Mouse (Mus musculus): ENCODE data around the gene Wdr89. TPM values are rescaled to one million over a fixed set of nuclear protein-coding genes. Genes with fewer than 3 reads are reported as not detected.
"Not testable (repeated sequence)": the region's sequence is repeated elsewhere in the genome, so short reads cannot be mapped to it uniquely, and the experiment has no call there.

Gene Wdr89
- polyA plus RNA-seq, 1 experiment from 2014 or later: 2.8 TPM

- no peak overlapping the region for H3K4me3 ChIP-seq (ENCODE audit: low read depth, low read length)
- peak overlapping the region; percentile 30 for H3K4me2 ChIP-seq (ENCODE audit: low read depth, low read length)
- H3K27ac ChIP-seq (ENCODE audit: low read length): no peak overlapping the region
- H3K9ac ChIP-seq (ENCODE audit: low read depth, low read length): no peak overlapping the region
- peaks cover 2% of the 10 kb centered on the region; the same call in 1 of the 2 replicates for H3K4me1 ChIP-seq (ENCODE audit: control insufficient read depth, low read depth, low read length)
- H3K27me3 ChIP-seq (ENCODE audit: control insufficient read depth, insufficient read depth, low read depth, low read length): no peaks in the 10 kb centered on the region
- H3K36me3 ChIP-seq (ENCODE audit: control insufficient read depth, insufficient read depth): no peaks in the 10 kb centered on the region
- H3K9me3 ChIP-seq (replicated peaks; ENCODE audit: control insufficient read depth, low read length): peaks cover 5% of the 10 kb centered on the region; the same call in 1 of the 2 replicates
- 38% methylated on average over 21 of the region's 21 CpGs for WGBS (ENCODE audit: insufficient replicate concordance)
- no peak for ATAC-seq (ENCODE audit: low read depth)
Observed at GRCm38 (mm10) chr12:75701173-75702083, 32.1 kb upstream of the Wdr89 start.

DNA sequence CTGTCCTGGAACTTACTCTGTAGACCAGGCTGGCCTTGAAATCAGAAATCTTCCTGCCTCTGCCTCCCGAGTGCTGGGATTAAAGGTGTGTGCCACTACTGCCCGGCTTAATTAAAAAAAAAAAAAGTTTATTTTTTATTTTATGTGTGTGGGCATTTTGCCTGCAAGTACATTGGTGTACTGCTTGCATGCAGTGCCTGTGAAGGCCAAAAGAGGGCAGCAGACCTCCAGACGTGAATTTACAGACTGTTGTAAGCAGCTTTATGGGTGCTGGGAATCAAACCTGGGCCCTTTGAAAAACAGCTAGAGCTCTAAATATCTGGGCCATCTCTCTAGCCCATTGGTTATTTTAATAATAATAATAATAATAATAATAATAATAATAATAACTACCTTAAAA is 29.4 kb upstream of the Wdr89 start:
- no peaks in the 10 kb centered on the region for H3K36me3 ChIP-seq (ENCODE audit: control insufficient read depth, insufficient read depth)
- 76% methylated on average over 3 of the region's 3 CpGs for WGBS (ENCODE audit: insufficient replicate concordance)

GRCm38 (mm10) chr12:75695845-75696244 is 26.5 kb upstream of the Wdr89 start:
- H3K4me1 ChIP-seq (ENCODE audit: control insufficient read depth, low read depth, low read length); H3K4me2 ChIP-seq (ENCODE audit: low read depth, low read length); H3K4me3 ChIP-seq (ENCODE audit: low read depth, low read length); H3K9ac ChIP-seq (ENCODE audit: low read depth, low read length); H3K9me3 ChIP-seq (replicated peaks; ENCODE audit: control insufficient read depth, low read length); H3K27me3 ChIP-seq (ENCODE audit: control insufficient read depth, insufficient read depth, low read depth, low read length); H3K27ac ChIP-seq (ENCODE audit: low read length); ATAC-seq (ENCODE audit: low read depth); H3K36me3 ChIP-seq (ENCODE audit: control insufficient read depth, insufficient read depth): not testable (repeated sequence)
- 60% methylated on average over 1 of the region's 1 CpGs for WGBS (ENCODE audit: insufficient replicate concordance)

More for the DNA sequence above, 29.4 kb upstream of the Wdr89 start:
- no peak overlapping the region for H3K27ac ChIP-seq (ENCODE audit: low read length)
- no peak overlapping the region for H3K9ac ChIP-seq (ENCODE audit: low read depth, low read length)
- no peak for ATAC-seq (ENCODE audit: low read depth)
- peaks cover 5% of the 10 kb centered on the region; the same call in 1 of the 2 replicates for H3K9me3 ChIP-seq (replicated peaks; ENCODE audit: control insufficient read depth, low read length)
- H3K4me3 ChIP-seq (ENCODE audit: low read depth, low read length): no peak overlapping the region
- H3K4me2 ChIP-seq (ENCODE audit: low read depth, low read length): no peak overlapping the region
- peaks cover 2% of the 10 kb centered on the region; the same call in 1 of the 2 replicates for H3K4me1 ChIP-seq (ENCODE audit: control insufficient read depth, low read depth, low read length)
- H3K27me3 ChIP-seq (ENCODE audit: control insufficient read depth, insufficient read depth, low read depth, low read length): no peaks in the 10 kb centered on the region

DNA sequence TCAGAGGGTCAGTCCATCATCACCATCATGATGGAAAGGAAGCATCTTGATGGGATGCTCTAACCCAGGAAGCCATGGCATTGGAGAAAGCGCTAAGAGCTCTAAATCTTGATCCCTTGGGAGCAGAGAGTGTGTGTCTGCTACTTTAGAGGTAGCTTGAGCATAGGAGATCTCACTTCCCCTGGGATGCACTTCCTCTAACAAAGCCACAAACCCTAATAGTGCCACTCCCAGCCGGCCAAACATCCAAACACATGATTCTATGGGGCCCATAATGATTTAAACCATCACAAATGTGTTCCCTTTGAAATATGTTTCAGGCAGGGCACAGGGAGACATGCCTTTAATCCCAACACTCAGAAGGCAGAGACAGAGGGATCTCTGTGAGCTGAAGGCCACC is 19.7 kb upstream of the Wdr89 start:
- no peaks in the 10 kb centered on the region for H3K36me3 ChIP-seq (ENCODE audit: control insufficient read depth, insufficient read depth)
- H3K27me3 ChIP-seq (ENCODE audit: control insufficient read depth, insufficient read depth, low read depth, low read length): no peaks in the 10 kb centered on the region
- no peak overlapping the region for H3K4me3 ChIP-seq (ENCODE audit: low read depth, low read length)
- H3K4me2 ChIP-seq (ENCODE audit: low read depth, low read length): no peak overlapping the region
- no peaks in the 10 kb centered on the region; the same call in 1 of the 2 replicates for H3K9me3 ChIP-seq (replicated peaks; ENCODE audit: control insufficient read depth, low read length)
- no peaks in the 10 kb centered on the region for H3K4me1 ChIP-seq (ENCODE audit: control insufficient read depth, low read depth, low read length)
- WGBS (ENCODE audit: insufficient replicate concordance): 58% methylated on average over 2 of the region's 2 CpGs
- no peak for ATAC-seq (ENCODE audit: low read depth)
- no peak overlapping the region for H3K9ac ChIP-seq (ENCODE audit: low read depth, low read length)
- H3K27ac ChIP-seq (ENCODE audit: low read length): no peak overlapping the region

DNA sequence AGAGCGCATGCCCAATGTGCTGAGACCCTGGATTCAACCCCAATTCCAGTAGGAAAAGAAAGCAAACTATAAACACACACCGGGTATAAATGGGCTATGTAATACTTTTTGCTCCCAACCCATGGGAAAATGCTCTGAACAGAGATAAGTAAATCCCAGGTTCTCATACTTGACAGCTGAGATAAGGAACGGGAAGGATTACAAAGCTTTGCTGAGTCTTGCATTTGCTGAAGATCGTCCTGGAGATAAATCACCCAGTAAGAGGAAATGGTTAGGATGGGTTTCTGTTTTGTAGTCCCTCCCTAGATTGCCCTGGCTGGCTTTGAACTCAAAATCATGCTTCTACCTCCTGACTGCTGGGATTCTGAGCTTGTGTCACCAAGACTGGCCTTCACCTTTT is 18.0 kb upstream of the Wdr89 start:
- Histone ChIP-seq H3K27me3 (ENCODE audit: control insufficient read depth, insufficient read depth, low read depth, low read length) (no peaks in the 10 kb centered on the region), H3K9me3 (replicated peaks; ENCODE audit: control insufficient read depth, low read length) (no peaks in the 10 kb centered on the region; the same call in 1 of the 2 replicates), H3K4me1 (ENCODE audit: control insufficient read depth, low read depth, low read length) (no peaks in the 10 kb centered on the region), H3K27ac (ENCODE audit: low read length) (no peak overlapping the region), H3K36me3 (ENCODE audit: control insufficient read depth, insufficient read depth) (no peaks in the 10 kb centered on the region), H3K4me3 (ENCODE audit: low read depth, low read length) (no peak overlapping the region), H3K4me2 (ENCODE audit: low read depth, low read length) (no peak overlapping the region), H3K9ac (ENCODE audit: low read depth, low read length) (no peak overlapping the region)
- WGBS (ENCODE audit: insufficient replicate concordance): 22% methylated on average over 4 of the region's 4 CpGs
- ATAC-seq (ENCODE audit: low read depth): no peak

GRCm38 (mm10) chr12:75684026-75684425 is 14.7 kb upstream of the Wdr89 start:
- H3K27ac ChIP-seq (ENCODE audit: low read length); H3K4me1 ChIP-seq (ENCODE audit: control insufficient read depth, low read depth, low read length); H3K36me3 ChIP-seq (ENCODE audit: control insufficient read depth, insufficient read depth); H3K4me3 ChIP-seq (ENCODE audit: low read depth, low read length); ATAC-seq (ENCODE audit: low read depth); H3K9me3 ChIP-seq (replicated peaks; ENCODE audit: control insufficient read depth, low read length); H3K4me2 ChIP-seq (ENCODE audit: low read depth, low read length); H3K27me3 ChIP-seq (ENCODE audit: control insufficient read depth, insufficient read depth, low read depth, low read length); H3K9ac ChIP-seq (ENCODE audit: low read depth, low read length): not testable (repeated sequence)
- WGBS (ENCODE audit: insufficient replicate concordance): 49% methylated on average over 4 of the region's 4 CpGs

DNA sequence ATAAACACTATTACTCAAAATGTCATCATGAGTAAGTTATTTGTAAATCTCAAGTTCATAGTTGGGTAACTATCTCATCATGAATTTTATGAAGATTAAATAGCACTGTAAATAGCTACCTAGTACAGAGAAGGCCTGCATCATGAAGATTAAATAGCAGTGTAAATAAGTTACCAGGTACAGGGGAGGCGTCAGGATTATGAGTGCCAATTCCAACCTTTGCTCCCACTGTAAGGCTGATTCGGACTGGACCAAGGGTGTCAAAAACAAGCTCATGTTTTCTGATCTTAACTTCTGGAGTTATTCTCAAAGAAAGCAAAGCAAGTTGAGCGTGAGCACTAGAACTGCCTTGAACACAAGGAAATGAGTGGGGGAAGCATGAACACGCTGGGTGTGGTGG is 14.3 kb upstream of the Wdr89 start:
- no peaks in the 10 kb centered on the region for H3K4me1 ChIP-seq (ENCODE audit: control insufficient read depth, low read depth, low read length)
- WGBS (ENCODE audit: insufficient replicate concordance): 72% methylated on average over 4 of the region's 4 CpGs
- no peaks in the 10 kb centered on the region for H3K27me3 ChIP-seq (ENCODE audit: control insufficient read depth, insufficient read depth, low read depth, low read length)
- ATAC-seq (ENCODE audit: low read depth): no peak
- H3K9ac ChIP-seq (ENCODE audit: low read depth, low read length): no peak overlapping the region
- H3K36me3 ChIP-seq (ENCODE audit: control insufficient read depth, insufficient read depth): no peaks in the 10 kb centered on the region
- H3K4me3 ChIP-seq (ENCODE audit: low read depth, low read length): no peak overlapping the region
- no peaks in the 10 kb centered on the region; the same call in 1 of the 2 replicates for H3K9me3 ChIP-seq (replicated peaks; ENCODE audit: control insufficient read depth, low read length)
- H3K4me2 ChIP-seq (ENCODE audit: low read depth, low read length): no peak overlapping the region
- H3K27ac ChIP-seq (ENCODE audit: low read length): no peak overlapping the region

DNA sequence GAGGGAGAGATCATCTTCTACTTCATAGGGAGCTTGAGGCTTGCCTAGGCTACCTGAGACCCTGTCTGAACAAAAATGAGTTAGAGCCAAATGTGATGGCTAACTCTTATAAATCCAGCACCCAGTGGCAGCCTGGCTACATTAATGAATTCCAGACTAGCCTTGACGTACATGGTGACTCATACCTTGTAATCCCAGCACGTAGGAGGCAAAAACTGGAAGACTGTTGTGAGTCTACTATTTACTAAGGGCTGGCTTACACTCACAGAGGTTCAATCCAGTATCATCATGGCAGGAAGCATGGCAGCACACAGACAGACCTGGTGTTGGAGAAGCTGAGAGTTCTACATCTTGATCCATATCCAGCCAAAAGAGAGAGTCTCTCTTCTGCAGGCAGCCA is 13.5 kb upstream of the Wdr89 start:
- no peaks in the 10 kb centered on the region for H3K36me3 ChIP-seq (ENCODE audit: control insufficient read depth, insufficient read depth)
- no peak overlapping the region for H3K4me3 ChIP-seq (ENCODE audit: low read depth, low read length)
- 59% methylated on average over 2 of the region's 2 CpGs for WGBS (ENCODE audit: insufficient replicate concordance)
- H3K4me1 ChIP-seq (ENCODE audit: control insufficient read depth, low read depth, low read length): no peaks in the 10 kb centered on the region
- ATAC-seq (ENCODE audit: low read depth): no peak
- no peaks in the 10 kb centered on the region for H3K27me3 ChIP-seq (ENCODE audit: control insufficient read depth, insufficient read depth, low read depth, low read length)
- no peaks in the 10 kb centered on the region; the same call in 1 of the 2 replicates for H3K9me3 ChIP-seq (replicated peaks; ENCODE audit: control insufficient read depth, low read length)
- no peak overlapping the region for H3K9ac ChIP-seq (ENCODE audit: low read depth, low read length)
- no peak overlapping the region for H3K4me2 ChIP-seq (ENCODE audit: low read depth, low read length)
- H3K27ac ChIP-seq (ENCODE audit: low read length): no peak overlapping the region

DNA sequence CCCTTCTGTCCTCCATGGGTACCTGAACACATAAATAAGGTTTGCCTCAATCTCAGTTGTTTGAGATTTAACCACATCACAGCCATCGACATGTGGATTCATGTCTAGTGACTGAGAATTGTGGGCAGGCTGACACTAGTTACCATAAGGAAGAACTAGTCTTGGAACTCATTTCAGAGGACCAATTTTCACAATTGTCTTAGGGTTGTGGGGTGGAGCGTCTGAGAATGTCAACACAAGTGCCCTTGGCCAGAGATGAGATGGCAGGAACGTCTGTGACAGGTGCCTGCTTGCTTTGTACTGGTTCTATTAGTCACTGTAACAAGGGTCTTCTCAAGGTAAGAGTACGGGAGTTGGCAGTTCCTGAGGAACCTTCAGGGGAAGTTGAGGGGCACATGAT is 11.8 kb upstream of the Wdr89 start:
- Histone ChIP-seq H3K27me3 (ENCODE audit: control insufficient read depth, insufficient read depth, low read depth, low read length) (no peaks in the 10 kb centered on the region), H3K9me3 (replicated peaks; ENCODE audit: control insufficient read depth, low read length) (no peaks in the 10 kb centered on the region; the same call in 1 of the 2 replicates), H3K27ac (ENCODE audit: low read length) (no peak overlapping the region), H3K4me3 (ENCODE audit: low read depth, low read length) (no peak overlapping the region), H3K9ac (ENCODE audit: low read depth, low read length) (no peak overlapping the region), H3K4me1 (ENCODE audit: control insufficient read depth, low read depth, low read length) (no peaks in the 10 kb centered on the region), H3K36me3 (ENCODE audit: control insufficient read depth, insufficient read depth) (no peaks in the 10 kb centered on the region), H3K4me2 (ENCODE audit: low read depth, low read length) (no peak overlapping the region)
- no peak for ATAC-seq (ENCODE audit: low read depth)
- 66% methylated on average over 4 of the region's 4 CpGs for WGBS (ENCODE audit: insufficient replicate concordance)

Measured in liver, embryonic 16.5 days (tissue).